Mouse (Mus musculus): ENCODE results near the gene Thbs4. TPM values are rescaled to one million over a fixed set of nuclear protein-coding genes. Genes with fewer than 3 reads are reported as not detected.

Thbs4 gene
- polyA plus RNA-seq (2012): not detected in 2 replicates

DNA sequence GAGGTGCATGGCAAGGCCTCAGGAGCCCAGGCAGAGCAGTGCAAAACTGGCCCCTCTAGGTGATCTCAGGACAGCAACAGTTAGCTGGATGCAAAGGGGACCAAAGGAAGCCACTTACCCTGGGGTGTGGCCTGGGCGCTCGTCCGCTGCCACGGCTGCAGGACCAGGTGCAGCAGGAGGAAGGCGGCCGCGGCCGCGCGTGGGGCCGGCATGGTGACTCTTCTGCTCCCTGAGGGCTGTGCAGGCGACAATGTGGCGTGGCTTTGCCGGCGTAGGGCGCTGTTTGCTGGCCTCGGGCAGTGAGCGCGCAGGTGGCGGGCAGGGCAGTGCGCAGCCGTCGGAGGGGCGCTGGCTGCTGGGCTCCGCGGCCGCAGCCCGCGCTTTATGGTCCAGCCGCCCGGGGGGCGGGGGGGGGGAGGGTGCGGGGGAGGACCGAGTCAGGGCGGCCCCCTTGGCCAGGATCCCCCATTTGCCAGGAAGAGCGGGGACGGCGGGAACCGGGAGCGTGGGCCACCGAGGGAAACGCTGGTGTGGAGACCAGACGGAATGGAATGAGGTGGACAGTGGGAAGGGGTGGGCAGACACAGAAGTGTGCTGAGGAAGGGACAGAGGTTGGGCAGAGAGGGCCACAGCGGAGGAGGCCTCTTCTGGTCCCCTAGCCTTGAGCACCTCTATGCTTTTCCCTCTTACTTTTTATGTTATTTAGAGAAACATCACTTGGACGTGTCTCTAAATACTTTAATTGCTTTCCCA is at the start of gene Thbs4:
TSS of gene Thbs4 (minus strand) at position 357 of the 753 bp plus-strand sequence.

Other genes with a start within 250 kb of the Thbs4 start
- gene Spz1, start 218.6 kb downstream of the Thbs4 start, polyA plus RNA-seq (2012): not detected in 2 replicates
- 3.5 and 3.9 TPM in 2 replicates for gene Serinc5, start 183.7 kb downstream of the Thbs4 start, polyA plus RNA-seq (2012)
- 0.55 and 0.83 TPM in 2 replicates for gene Mtx3, start 49.9 kb upstream of the Thbs4 start, polyA plus RNA-seq (2012)